Mouse (Mus musculus) erythroblast, embryonic 14.5 days (primary cell): ENCODE results near the gene Serpina3i. TPM values are rescaled to one million over a fixed set of nuclear protein-coding genes. Genes with fewer than 3 reads are reported as not detected.
"Not testable (repeated sequence)": the region's sequence is repeated elsewhere in the genome, so short reads cannot be mapped to it uniquely, and the experiment has no call there.

Source experiments
- H3K27me3 ChIP-seq: 2 replicates; pipeline ENCODE4 v1.6.1; 2012; ENCODE audit warnings: inconsistent platforms; ENCODE audit not compliant: control insufficient read depth
- H3K36me3 ChIP-seq: 2 replicates; pipeline ENCODE4 v1.6.1; 2012; ENCODE audit warnings: mild to moderate bottlenecking, inconsistent platforms; ENCODE audit not compliant: control insufficient read depth
- H3K4me1 ChIP-seq: 2 replicates; pipeline ENCODE4 v1.6.1; 2012; ENCODE audit warnings: inconsistent platforms; ENCODE audit not compliant: control insufficient read depth
- H3K4me3 ChIP-seq: replicated peaks from 2 replicates; pipeline ENCODE3; 2012; ENCODE audit warnings: moderate library complexity, mild to moderate bottlenecking, inconsistent platforms
- H3K9me3 ChIP-seq: 2 replicates; pipeline ENCODE4 v1.6.1; 2012; ENCODE audit warnings: low read length, inconsistent platforms, mixed read lengths; ENCODE audit not compliant: control insufficient read depth
- GATA1 ChIP-seq: IDR thresholded peaks from 2 replicates; pipeline ENCODE4 v1.6.1; 2012; ENCODE audit warnings: low read length, inconsistent platforms, mixed read lengths
- TAL1 ChIP-seq: IDR thresholded peaks from 3 replicates; pipeline ENCODE4 v1.6.1; 2012; ENCODE audit warnings: low read length, inconsistent platforms, mixed read lengths
- polyA plus RNA-seq: library from polyadenylated mRNA; stranded (reverse); fragments of >175 nt; gene quantifications from 2 replicates; pipeline ENCODE4 v1.2.3, GENCODE M21; 2012

Gene Serpina3i
- not detected in 2 replicates for polyA plus RNA-seq

DNA sequence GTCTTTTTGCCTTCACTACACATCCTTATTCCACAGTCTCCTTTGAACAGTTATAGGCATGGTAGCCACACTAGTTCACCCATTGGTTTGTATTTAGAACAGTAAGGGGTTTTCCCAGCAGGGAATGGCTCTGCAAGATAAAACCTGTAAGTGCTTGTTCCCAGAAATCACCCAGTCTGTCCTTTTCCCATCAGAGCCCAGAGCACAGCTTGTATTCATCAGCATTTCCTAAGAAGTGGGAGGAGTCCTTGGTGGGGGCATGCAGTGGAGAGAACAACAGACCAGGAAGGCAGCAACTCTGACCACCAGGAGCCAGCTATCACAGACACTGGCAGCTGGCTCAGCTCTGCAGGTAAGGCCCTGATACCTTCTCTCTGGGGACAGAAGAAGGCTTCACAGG, at the start of gene Serpina3i:
Gene Serpina3i (plus strand): TSS at position 260 of the 400 bp plus-strand sequence.
- Histone ChIP-seq H3K4me1 (no peaks in the 10 kb centered on the region), H3K9me3 (no peaks in the 10 kb centered on the region), H3K27me3 (no peaks in the 10 kb centered on the region), H3K4me3 (no peak within 1 kb of the TSS), H3K36me3 (no peaks in the 10 kb centered on the region)
- no peak for TF ChIP-seq GATA1

DNA sequence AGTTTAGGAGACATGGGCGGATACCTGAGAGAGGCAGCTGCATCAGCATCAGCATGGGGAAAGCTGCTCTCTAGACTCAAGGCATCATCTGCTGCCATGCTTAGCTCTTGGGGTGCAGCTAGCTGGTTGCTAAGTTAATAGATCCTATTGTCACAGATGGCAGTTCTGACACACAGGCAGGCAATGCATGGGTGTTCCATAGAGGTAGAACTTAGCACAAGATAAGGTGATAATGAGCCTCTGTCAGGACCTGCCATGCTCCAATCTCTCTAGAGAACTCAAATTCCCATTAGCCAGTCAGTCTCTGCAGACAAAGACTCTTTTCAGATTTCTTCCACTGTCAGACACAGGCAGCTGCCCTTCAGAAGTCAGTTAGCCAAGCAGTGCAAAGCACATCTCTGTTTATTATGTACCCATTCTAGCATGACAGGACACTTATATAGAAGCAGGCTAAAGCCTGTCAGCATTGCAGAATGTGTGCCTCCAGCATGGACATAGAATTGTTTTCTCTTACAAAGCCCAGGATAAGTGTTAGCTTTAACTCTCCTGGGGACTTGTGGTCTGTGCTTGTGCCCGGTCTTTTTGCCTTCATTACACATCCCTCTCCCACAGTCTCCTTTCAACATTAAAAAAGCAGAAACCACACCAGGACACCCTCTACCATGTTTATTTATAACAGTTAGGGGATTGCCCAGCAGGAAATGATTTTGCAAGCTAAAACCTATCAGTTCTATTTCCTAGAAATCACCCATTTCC, 49.1 kb upstream of the Serpina3i start:
- Histone ChIP-seq H3K9me3 (no peaks in the 10 kb centered on the region), H3K4me3 (no peak overlapping the region), H3K36me3 (no peaks in the 10 kb centered on the region), H3K27me3 (no peaks in the 10 kb centered on the region), H3K4me1 (no peaks in the 10 kb centered on the region)
- TF ChIP-seq GATA1 (no peak), TAL1 (no peak)

DNA sequence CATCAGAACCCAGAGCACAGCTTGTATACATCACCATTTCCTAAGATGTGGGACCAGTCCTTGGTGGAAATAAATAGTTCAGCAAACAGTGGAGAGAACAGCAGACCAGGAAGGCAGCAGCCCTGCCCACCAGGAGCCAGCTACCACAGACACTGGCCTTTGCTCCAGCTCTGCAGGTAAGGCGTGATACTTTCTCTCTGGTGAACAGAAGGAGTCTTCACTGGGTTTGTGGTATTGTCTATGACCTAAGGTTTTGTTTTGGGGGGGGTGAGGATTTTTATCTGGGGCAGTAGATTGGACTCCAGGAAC, 48.5 kb upstream of the Serpina3i start, which contains the start of gene Serpina3f:
Gene Serpina3f (plus strand): TSS at position 100 of the 309 bp plus-strand sequence.
- no peaks in the 10 kb centered on the region for H3K4me1 ChIP-seq
- no peak for TF ChIP-seq TAL1
- TF ChIP-seq GATA1: no peak

DNA sequence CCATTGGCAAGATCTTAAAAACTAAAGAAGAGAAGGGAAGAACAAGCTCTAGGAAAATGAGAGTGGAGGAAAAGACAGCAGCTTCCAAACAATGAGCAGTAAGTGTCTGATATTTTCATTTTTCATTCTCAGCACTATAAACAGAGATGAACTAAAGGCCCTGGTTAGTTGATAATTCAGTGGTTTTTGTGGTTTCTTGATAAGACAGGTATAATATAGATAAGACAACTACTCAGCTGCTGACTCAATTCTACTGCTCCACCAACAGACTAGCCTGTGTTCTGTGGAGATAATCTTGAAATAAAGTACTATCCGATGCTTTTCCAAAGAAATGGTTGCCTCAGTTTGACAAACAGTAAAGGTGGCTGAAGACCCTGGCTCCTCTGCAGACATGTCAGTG, 47.7 kb upstream of the Serpina3i start:
- TF ChIP-seq TAL1 (no peak), GATA1 (no peak)
- Histone ChIP-seq H3K36me3 (no peaks in the 10 kb centered on the region), H3K9me3 (no peaks in the 10 kb centered on the region), H3K27me3 (no peaks in the 10 kb centered on the region), H3K4me3 (no peak overlapping the region), H3K4me1 (no peaks in the 10 kb centered on the region)

More for the DNA sequence above, 48.5 kb upstream of the Serpina3i start, which contains the start of gene Serpina3f:
- no peaks in the 10 kb centered on the region for H3K9me3 ChIP-seq
- H3K36me3 ChIP-seq: no peaks in the 10 kb centered on the region
- no peak within 1 kb of the TSS for H3K4me3 ChIP-seq
- no peaks in the 10 kb centered on the region for H3K27me3 ChIP-seq

DNA sequence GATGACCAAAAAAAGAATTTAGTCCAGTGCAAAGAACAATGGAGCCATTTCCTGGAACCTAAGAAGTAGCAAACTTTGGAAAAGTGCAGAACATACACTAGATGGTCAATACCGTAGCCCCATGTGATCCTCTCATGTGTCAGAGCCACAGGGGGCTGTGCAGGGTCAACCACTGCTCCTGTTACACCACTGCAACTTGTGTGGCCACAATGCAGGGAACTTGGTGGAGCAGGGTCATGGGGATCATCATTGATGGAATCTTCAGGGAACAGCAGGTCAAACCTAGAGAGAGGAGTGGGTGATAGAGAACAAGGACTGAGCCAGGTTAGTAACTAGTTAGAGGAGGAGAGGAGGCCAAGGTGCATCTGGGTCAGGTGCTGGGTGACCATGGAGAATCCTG, 41.3 kb upstream of the Serpina3i start:
- TF ChIP-seq TAL1: no peak
- no peak for TF ChIP-seq GATA1

DNA sequence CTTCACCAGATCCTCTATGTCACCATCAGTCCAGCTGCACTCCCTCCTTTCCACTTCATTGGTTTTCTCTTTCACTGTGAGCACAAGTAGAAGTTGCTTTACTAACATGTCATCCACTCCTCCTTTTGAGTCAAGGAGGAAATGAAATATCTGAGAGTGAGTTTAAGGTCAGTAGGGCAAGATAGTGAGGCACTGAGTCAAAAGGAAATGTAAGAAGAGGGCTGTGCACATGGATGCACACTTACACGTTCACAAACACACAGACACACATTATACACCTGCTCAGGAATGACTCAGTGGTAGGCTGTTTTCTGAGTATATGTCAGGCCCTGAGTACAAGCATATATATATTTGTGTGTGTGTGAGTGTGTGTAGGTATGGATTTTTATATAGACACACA, 39.2 kb upstream of the Serpina3i start:
- Histone ChIP-seq H3K36me3 (no peaks in the 10 kb centered on the region), H3K27me3 (no peaks in the 10 kb centered on the region), H3K4me1 (no peaks in the 10 kb centered on the region), H3K4me3 (no peak overlapping the region), H3K9me3 (no peaks in the 10 kb centered on the region; the same call in 1 of the 2 replicates)
- TF ChIP-seq TAL1: no peak
- TF ChIP-seq GATA1: no peak

More for the DNA sequence above, 41.3 kb upstream of the Serpina3i start:
- Histone ChIP-seq H3K36me3 (no peaks in the 10 kb centered on the region), H3K4me3 (no peak overlapping the region), H3K4me1 (no peaks in the 10 kb centered on the region), H3K9me3 (no peaks in the 10 kb centered on the region), H3K27me3 (no peaks in the 10 kb centered on the region)

DNA sequence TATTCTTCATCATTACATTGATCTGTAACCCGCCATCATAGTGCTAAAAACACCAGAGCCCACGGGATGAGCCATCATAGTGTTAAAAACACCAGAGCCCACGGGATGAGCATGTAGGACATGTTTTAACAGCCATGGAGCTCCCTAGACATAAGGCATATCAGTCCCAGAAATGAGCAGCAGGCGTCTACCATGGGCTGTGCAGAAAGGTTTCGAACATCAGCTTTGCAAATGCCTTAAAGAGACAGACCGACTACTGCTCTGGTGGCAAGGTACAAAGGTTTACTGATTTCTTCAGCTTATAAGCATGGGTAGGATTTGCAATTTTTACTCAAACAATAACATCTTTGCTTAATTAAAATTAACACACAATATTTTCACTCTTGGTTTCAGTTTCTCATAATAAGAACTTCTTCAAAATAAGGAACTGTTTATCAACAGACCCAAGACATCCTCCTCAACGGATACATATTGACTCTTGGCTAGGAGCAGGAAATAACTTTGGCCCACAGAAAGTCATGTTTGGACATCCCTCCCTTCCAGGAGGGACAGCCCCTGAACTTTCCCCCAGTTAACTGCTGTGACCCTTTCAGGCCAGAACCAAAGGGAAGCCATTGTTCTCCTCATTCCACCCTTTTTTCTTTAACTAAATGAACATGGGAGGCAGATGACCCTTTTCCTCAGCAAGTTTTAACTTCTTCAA, 38.2 kb upstream of the Serpina3i start:
- Histone ChIP-seq H3K36me3 (no peaks in the 10 kb centered on the region), H3K4me1 (no peaks in the 10 kb centered on the region), H3K4me3 (no peak overlapping the region), H3K27me3 (no peaks in the 10 kb centered on the region), H3K9me3 (peaks cover 7% of the 10 kb centered on the region)
- TF ChIP-seq TAL1 (no peak), GATA1 (no peak)

DNA sequence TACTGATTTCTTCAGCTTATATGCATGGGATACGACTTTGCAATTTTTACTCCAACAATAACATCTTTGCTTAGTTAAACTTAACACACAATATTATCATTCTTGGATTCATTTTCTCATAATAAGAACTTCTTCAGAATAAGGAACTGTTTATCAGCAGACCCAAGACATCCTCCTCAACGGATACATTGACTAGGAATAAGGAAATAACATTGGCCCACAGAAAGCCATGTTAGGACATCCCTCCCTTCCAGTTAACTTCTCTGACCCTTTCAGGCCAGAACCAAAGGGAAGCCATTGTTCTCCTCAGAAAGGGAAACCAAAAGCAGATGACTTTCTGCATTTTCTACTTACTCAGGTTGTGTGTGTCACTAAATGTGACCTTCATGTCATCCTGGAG, 32.2 kb upstream of the Serpina3i start:
- Histone ChIP-seq H3K36me3 (no peaks in the 10 kb centered on the region), H3K9me3 (peaks cover 7% of the 10 kb centered on the region), H3K4me1 (no peaks in the 10 kb centered on the region), H3K27me3 (no peaks in the 10 kb centered on the region), H3K4me3 (no peak overlapping the region)
- TF ChIP-seq TAL1 (no peak), GATA1 (no peak)

DNA sequence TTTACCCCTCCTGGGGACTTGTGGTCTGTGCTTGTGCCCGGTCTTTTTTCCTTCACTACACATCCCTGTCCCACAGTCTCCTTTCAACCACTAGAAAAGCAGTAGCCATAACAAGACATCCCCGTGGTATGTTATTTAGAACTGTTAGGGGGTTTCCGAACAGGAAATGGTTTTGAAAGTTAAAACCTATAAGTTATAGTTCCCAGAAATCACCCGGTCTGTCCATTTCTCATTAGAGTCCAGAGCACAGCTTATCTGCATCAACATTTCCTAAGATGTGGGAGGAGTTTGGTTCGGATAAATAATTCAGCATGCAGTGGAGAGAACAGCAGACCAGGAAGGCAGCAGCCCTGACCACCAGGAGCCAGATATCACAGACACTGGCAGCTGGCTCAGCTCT, 27.0 kb upstream of the Serpina3i start, which contains the start of gene Serpina3g:
Gene Serpina3g (plus strand): TSS at position 331 of the 400 bp plus-strand sequence.
- TF ChIP-seq TAL1 (no peak), GATA1 (no peak)
- Histone ChIP-seq H3K4me1 (no peaks in the 10 kb centered on the region), H3K27me3 (no peaks in the 10 kb centered on the region), H3K9me3 (no peaks in the 10 kb centered on the region), H3K4me3 (no peak within 1 kb of the TSS), H3K36me3 (no peaks in the 10 kb centered on the region)

DNA sequence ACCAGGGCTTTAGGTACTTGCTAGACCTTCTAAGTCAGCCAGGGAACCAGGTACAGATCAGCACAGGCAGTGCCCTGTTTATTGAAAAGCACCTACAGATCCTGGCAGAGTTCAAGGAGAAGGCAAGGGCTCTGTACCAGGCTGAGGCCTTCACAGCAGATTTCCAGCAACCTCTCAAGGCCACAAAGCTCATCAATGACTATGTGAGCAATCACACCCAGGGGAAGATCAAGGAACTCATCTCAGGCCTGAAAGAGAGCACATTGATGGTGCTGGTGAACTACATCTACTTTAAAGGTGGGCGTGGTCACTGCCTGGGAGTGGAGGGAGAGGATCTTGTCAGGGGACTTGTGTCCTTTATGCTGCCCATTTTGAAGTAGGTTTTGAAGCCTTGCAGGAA, 24.9 kb upstream of the Serpina3i start:
- H3K4me3 ChIP-seq, H3K36me3 ChIP-seq, H3K27me3 ChIP-seq, H3K9me3 ChIP-seq, H3K4me1 ChIP-seq: not testable (repeated sequence)
